Mouse (Mus musculus) ovary, adult 10 weeks (tissue): ENCODE measurements around the gene Btbd2. TPM values are rescaled to one million over a fixed set of nuclear protein-coding genes. Genes with fewer than 3 reads are reported as not detected.

Experiments
- polyA plus RNA-seq: library from polyadenylated mRNA; stranded (reverse); fragments of 350-450 nt; fragmentation: Illumina TruSeq; extraction: RNeasy Lipid Tissue Mini Kit (QIAGEN cat#74804); gene quantifications from one replicate; pipeline ENCODE4 v1.2.3, GENCODE M21; 2014

Gene Btbd2
- 0.51 TPM for polyA plus RNA-seq

DNA sequence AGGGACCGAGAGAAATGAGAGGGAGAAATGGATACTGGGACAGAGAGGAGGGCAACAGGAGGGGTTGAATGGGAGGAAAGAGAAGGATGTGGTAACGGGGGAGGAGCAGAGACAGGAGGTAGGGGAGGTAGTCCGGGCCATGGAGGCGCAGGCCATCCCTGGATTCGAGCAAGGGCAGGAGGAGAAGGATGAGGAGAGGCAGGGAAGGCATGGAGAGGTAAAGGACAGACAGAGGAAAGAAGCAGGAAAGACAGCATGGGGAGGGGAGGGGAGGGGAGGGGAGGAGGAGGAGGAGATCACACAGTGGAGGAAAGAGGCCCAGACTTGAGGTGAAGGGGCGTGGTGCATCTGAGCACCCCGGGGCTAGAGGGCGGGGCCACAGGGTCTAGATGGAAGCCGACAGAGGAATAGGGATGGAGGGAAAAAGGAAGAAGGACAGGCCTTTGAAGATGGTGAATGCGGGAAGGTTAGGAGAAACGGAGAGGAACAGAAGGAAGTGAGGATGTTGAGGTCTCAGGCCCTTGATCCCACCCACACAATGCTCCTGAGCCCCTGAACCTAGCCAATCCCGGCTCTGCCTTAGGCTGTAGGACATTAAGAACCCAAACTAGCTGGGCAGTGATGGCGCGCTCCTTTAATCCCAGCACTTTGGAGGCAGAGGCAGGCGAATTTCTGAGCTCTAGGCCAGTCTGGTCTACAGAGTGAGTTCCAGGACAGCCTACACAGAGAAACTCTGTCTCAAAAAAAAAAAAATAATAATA lies at the start of gene Btbd2:
Gene Btbd2, minus strand, starts transcription at position 209 of the 761 bp plus-strand sequence.

DNA sequence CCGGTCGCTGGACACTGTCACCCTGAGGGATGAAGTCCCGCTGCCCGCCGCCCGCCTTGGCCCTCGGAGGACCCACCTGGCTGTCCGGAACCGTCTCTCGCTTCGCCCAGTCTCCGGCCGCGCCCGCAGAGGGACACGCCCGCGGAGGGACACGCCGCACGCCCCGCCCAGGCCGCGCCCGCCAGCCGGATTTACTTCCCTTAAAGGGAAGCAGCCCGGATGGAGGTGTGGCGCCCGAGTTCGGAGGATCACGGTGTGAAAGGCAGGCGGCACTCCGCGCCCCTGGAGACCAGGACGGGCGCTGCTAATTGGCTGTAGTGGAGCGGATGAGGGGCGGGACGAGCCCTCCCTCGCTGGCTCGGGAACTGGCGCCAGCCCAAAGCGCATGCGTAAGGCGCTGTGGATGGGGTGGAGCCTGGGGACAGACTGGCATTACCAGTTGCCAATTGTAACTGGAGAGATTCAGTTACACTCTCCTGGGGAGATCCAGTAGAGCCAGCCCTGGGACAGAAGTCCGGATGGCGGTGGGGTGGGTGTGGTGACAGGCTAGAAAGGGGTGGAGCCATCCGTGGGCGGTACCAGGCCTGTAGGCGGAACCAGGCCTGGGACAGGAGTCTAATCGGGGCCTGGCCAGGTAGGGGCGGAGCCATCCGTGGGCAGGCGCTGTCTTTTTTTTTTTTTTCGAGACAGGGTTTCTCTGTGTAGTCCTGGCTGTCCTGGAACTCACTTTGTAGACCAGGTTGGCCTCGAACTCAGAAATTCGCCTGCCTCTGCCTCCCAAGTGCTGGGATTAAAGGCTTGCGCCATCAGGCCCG lies 45.1 kb upstream of the Btbd2 start, which contains the start of the genes Mob3a and Izumo4:
Gene Mob3a, minus strand, starts transcription at position 257 of the 815 bp plus-strand sequence.
Gene Izumo4, plus strand, starts transcription at position 464 of the 815 bp plus-strand sequence.

DNA sequence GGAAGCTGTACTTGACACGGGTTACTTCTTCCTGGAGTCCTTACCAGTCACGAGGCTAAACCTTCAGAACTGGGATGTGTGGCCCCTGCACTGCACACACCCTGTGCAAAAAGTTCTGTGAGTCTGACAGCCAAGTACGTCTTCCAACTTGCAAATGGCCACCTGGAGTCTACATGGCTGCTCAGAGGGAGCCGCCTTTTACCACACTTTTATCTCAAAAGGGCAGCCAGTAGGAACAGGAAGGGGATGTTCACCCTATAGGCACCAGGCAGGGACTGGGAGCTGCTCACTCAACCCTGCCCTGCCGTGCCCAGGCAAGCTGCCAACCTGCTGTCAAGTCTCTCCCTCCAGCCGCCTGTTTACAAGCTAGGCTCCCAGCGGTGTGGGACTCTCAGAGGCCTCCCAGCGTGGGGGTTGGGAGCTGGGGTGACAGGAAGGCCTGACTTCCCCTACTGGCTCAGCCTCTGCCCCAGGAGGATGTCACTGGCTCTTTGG lies 21.1 kb upstream of the Btbd2 start, which contains the start of gene Mknk2:
Gene Mknk2, minus strand, starts transcription at position 171 of the 495 bp plus-strand sequence.

DNA sequence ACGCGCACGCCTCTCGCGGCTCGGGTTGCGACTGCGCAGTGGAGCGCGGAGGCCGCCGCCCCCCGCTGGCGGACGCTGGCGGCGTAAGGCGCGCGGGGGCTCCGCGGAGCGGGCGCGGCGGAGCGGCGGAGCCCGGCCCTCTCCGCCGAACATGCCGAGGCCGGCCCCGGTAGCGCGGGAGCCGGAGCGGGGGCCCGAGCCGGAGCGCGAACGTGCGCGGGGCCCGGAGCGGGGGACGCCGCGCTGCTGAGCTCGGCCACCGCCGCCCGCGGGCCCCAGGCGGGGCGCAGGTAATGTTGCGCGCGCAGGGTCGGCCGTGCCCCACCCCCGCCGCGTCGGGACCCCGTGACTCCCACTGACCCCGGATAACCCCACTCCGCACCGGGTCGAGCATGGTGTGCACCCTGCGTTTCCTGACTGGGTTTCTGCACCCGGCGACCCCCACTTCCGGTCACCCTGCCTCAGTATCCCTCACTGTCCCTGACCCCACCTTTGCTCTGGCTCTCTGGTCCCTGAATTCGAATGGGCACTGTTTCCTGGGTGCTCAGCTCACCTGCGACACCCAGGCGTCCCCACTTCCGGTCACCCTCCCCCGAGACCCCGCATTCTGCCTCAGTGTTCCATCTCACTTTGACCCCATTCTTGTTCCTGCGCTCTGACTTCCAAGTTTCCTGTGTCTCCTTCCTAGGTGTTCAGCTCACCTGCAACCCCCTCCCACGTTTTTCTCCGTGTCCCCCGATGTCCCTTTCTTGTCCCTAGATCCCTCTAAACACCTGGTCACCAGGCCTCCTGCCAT lies 34.0 kb downstream of the Btbd2 start, which contains the start of gene Csnk1g2:
Gene Csnk1g2, plus strand, starts transcription at position 178 of the 796 bp plus-strand sequence.

DNA sequence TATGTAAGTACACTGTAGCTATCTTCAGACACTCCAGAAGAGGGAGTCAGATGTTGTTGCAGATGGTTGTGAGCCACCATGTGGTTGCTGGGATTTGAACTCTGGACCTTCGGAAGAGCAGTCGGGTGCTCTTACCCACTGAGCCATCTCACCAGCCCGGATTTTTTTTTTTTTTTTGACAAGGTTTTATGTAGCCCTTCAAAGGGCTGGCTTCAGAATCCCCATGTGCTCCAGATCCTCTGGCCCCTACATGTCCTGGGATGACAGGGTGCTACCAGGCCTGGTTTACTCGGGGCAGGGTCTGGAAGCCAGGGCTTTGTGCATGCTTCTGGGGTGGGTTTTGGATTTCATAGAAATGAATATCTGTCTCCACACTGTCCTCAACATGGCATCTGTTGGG lies 51.1 kb downstream of the Btbd2 start, which contains the start of gene Gm49322:
Gene Gm49322, plus strand, starts transcription at position 301 of the 400 bp plus-strand sequence.

DNA sequence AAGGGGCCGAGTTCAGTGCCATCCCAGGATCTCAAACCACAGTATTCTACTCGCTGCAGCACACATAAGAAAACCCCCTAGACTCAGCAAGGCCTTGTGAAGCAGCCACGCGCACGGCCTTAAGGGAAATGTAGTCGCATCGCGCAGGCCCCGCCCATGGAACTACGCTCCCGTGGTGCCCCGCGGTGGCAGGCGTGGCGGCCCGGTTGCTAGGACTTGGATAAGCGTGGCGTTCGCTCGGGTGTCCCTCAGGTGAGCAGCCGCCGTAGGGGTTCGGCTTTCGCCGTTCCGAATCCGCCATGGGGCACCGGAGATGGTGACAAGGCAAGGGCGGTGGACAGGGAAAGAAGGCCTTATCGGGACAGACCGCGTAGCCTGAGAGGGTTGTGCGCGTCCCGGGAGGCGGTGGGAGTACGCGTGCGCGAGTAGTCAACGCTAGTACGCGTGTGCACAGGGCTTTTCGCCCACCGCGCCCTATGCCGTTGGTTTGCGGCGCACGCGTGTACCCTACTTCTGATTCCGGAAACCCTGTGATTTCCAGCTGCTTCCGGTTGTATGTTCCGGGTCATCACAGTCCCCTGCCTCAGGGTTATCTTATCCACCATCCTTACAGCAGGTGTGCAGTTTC lies 54.1 kb downstream of the Btbd2 start, which contains the start of the genes Scamp4 and Adat3:
Gene Scamp4, plus strand, starts transcription at position 175 of the 628 bp plus-strand sequence.
Gene Adat3, plus strand, starts transcription at position 183 of the 628 bp plus-strand sequence.

Other genes starting within 250 kb of the Btbd2 start
- gene Tcf3, start 223.4 kb downstream of the Btbd2 start, polyA plus RNA-seq, result 6.6 TPM
- not detected for gene Onecut3, start 162.2 kb downstream of the Btbd2 start, polyA plus RNA-seq
- not detected for gene Atp8b3, start 117.9 kb downstream of the Btbd2 start, polyA plus RNA-seq
- gene Rexo1, start 95.5 kb downstream of the Btbd2 start, polyA plus RNA-seq, result 0.77 TPM
- gene Klf16, start 79.8 kb downstream of the Btbd2 start, polyA plus RNA-seq, result 3.8 TPM
- not detected for gene Abhd17a, start 66.7 kb downstream of the Btbd2 start, polyA plus RNA-seq
- not detected for gene Scamp4, start 54.2 kb downstream of the Btbd2 start, polyA plus RNA-seq
- not detected for gene Adat3, start 54.2 kb downstream of the Btbd2 start, polyA plus RNA-seq
- gene Gm49322, start 51.0 kb downstream of the Btbd2 start, polyA plus RNA-seq, result not detected
- gene Csnk1g2, start 34.2 kb downstream of the Btbd2 start, polyA plus RNA-seq, result 0.77 TPM
- gene Mknk2, start 21.0 kb upstream of the Btbd2 start, polyA plus RNA-seq, result 1.5 TPM
- 3.1 TPM for gene Mob3a, start 44.9 kb upstream of the Btbd2 start, polyA plus RNA-seq
- 0.46 TPM for gene Izumo4, start 45.1 kb upstream of the Btbd2 start, polyA plus RNA-seq
- 8.9 TPM for gene Ap3d1, start 85.2 kb upstream of the Btbd2 start, polyA plus RNA-seq
- 3.4 TPM for gene Dot1l, start 98.1 kb upstream of the Btbd2 start, polyA plus RNA-seq
- gene Sf3a2, start 141.1 kb upstream of the Btbd2 start, polyA plus RNA-seq, result 6.4 TPM
- 2.9 TPM for gene Plekhj1, start 141.6 kb upstream of the Btbd2 start, polyA plus RNA-seq
- gene Amh, start 148.2 kb upstream of the Btbd2 start, polyA plus RNA-seq, result not detected
- gene Jsrp1, start 156.4 kb upstream of the Btbd2 start, polyA plus RNA-seq, result not detected
- 134 TPM for gene Oaz1, start 169.6 kb upstream of the Btbd2 start, polyA plus RNA-seq
- gene Lingo3, start 187.0 kb upstream of the Btbd2 start, polyA plus RNA-seq, result not detected
- gene Lsm7, start 198.1 kb upstream of the Btbd2 start, polyA plus RNA-seq, result 3.4 TPM
- gene Sppl2b, start 198.2 kb upstream of the Btbd2 start, polyA plus RNA-seq, result not detected
- gene Tmprss9, start 214.8 kb upstream of the Btbd2 start, polyA plus RNA-seq, result not detected
- gene Timm13, start 243.9 kb upstream of the Btbd2 start, polyA plus RNA-seq, result not detected